Mouse (Mus musculus) liver, postnatal 0 days (tissue): Measurements from ENCODE around the gene Skiv2l. TPM values are rescaled to one million over a fixed set of nuclear protein-coding genes. Genes with fewer than 3 reads are reported as not detected.
A peak's percentile ranks its signal among the peaks of the same experiment; 100 is the strongest.

Experiments used
- ATAC-seq: fragments of 200-750 bp; cut with Nextera tagmentation; 2 replicates; pipeline ENCODE4 v1.8.0; 2017; ENCODE audit warnings: mild to moderate bottlenecking, moderate library complexity
- DNase-seq: peaks from one replicate; pipeline ENCODE4 v3.0.0-alpha.2; 2016
- H3K27ac ChIP-seq: fragments of 300-500 bp; sonication (generic); 2 replicates; pipeline ENCODE4 v1.5.1; 2014; ENCODE audit warnings: antibody characterized with exemption, moderate library complexity, mild to moderate bottlenecking, low read depth
- H3K27me3 ChIP-seq: fragments of 300-500 bp; sonication (generic); 2 replicates; pipeline ENCODE4 v1.6.1; 2014; ENCODE audit warnings: low read length, control low read depth, mixed read lengths; ENCODE audit not compliant: insufficient read depth
- H3K36me3 ChIP-seq: fragments of 300-500 bp; sonication (generic); replicated peaks from 2 replicates; pipeline ENCODE4 v1.6.1; 2014; ENCODE audit warnings: mild to moderate bottlenecking, control low read depth, low read length, moderate library complexity, mixed read lengths; ENCODE audit not compliant: insufficient read depth
- H3K4me1 ChIP-seq: fragments of 300-500 bp; sonication (generic); 2 replicates; pipeline ENCODE4 v1.6.1; 2014; ENCODE audit warnings: antibody characterized with exemption, mild to moderate bottlenecking, control low read depth; ENCODE audit not compliant: insufficient read depth
- H3K4me2 ChIP-seq: fragments of 300-500 bp; sonication (generic); 2 replicates; pipeline ENCODE4 v1.6.1; 2014; ENCODE audit warnings: low read depth, mild to moderate bottlenecking, low read length, moderate library complexity, mixed read lengths
- H3K4me3 ChIP-seq: fragments of 300-500 bp; sonication (generic); 2 replicates; pipeline ENCODE4 v1.5.1; 2014; ENCODE audit warnings: low read depth, low read length
- H3K9ac ChIP-seq: fragments of 300-500 bp; sonication (generic); replicated peaks from 2 replicates; pipeline ENCODE4 v1.6.1; 2014; ENCODE audit warnings: mild to moderate bottlenecking, moderate library complexity
- H3K9me3 ChIP-seq: fragments of 300-500 bp; sonication (generic); 2 replicates; pipeline ENCODE4 v1.6.1; 2016; ENCODE audit warnings: mild to moderate bottlenecking, control low read depth, low read length, mixed read lengths
- CTCF ChIP-seq: sonication (generic); IDR thresholded peaks from 2 replicates; pipeline ENCODE4 v1.5.1; 2016; ENCODE audit warnings: antibody characterized with exemption, low read depth
- EP300 ChIP-seq: IDR thresholded peaks from 2 replicates; pipeline ENCODE4 v1.6.1; 2016; ENCODE audit warnings: antibody characterized with exemption, low read depth, mild to moderate bottlenecking
- WGBS: fragments of 180-500 bp; shearing (Covaris S2); extraction: QIAGEN DNeasy Blood & Tissue Kit; methylation state at CpG from one replicate; pipeline ENCODE4 v1.1.7; 2014; ENCODE audit not compliant: insufficient replicate concordance; 5-methylcytosine and 5-hydroxymethylcytosine counted together
- polyA plus RNA-seq: library from polyadenylated mRNA; unstranded; fragments of >200 nt; fragmentation: Nextera tagmentation; extraction: Ambion mirVana; gene quantifications from 2 replicates; pipeline ENCODE4 v1.2.1, GENCODE M21; 2015

Gene Skiv2l
- 14.1 and 15.4 TPM in 2 replicates for polyA plus RNA-seq

- DNase-seq: peak; percentile 99
- Histone ChIP-seq H3K9me3 (no peaks in the 10 kb centered on the region), H3K9ac (peak within 1 kb of the TSS; percentile 74), H3K36me3 (peaks cover 46% of the 10 kb centered on the region), H3K4me3 (peak within 1 kb of the TSS; percentile 72), H3K4me1 (peaks cover 13% of the 10 kb centered on the region), H3K4me2 (peak within 1 kb of the TSS; percentile 91), H3K27me3 (no peaks in the 10 kb centered on the region), H3K27ac (peak within 1 kb of the TSS; percentile 69)
- peak; percentile 73; the same call in 1 of the 2 replicates for TF ChIP-seq EP300
- TF ChIP-seq CTCF: 0 out of 2 replicates have a peak, but pooled peaks have one; percentile 9
- ATAC-seq: peak; percentile 97
- 1% methylated on average over 63 of the region's 65 CpGs for WGBS
These were observed at the start of gene Skiv2l, which contains the start of gene Nelfe for GRCm38 (mm10) chr17:34849722-34850516. Gene Skiv2l (minus strand): TSS chr17:34850210. Gene Nelfe (plus strand): TSS chr17:34850391.

GRCm38 (mm10) chr17:34899053-34899889, 49.3 kb upstream of the Skiv2l start:
- Histone ChIP-seq H3K9ac (peak overlapping the region; percentile 87), H3K4me2 (peak overlapping the region; percentile 97), H3K27ac (peak overlapping the region; percentile 94), H3K4me3 (peak overlapping the region; percentile 90), H3K27me3 (no peaks in the 10 kb centered on the region), H3K9me3 (no peaks in the 10 kb centered on the region), H3K36me3 (peaks cover 11% of the 10 kb centered on the region; the same call in 1 of the 2 replicates), H3K4me1 (peaks cover 24% of the 10 kb centered on the region)
- ATAC-seq: no peak; the same call in 1 of the 2 replicates
- peak; percentile 62 for DNase-seq
- 2% methylated on average over 32 of the region's 45 CpGs for WGBS
- TF ChIP-seq CTCF (no peak), EP300 (no peak)

- Histone ChIP-seq H3K36me3 (peaks cover 11% of the 10 kb centered on the region; the same call in 1 of the 2 replicates), H3K27ac (peak overlapping the region; percentile 94), H3K27me3 (no peaks in the 10 kb centered on the region), H3K9ac (peak overlapping the region; percentile 87), H3K9me3 (no peaks in the 10 kb centered on the region), H3K4me2 (peak overlapping the region; percentile 97), H3K4me1 (peaks cover 24% of the 10 kb centered on the region), H3K4me3 (peak overlapping the region; percentile 90)
- DNase-seq (no peak), ATAC-seq (no peak)
- WGBS: 0% methylated on average over 21 of the region's 47 CpGs
- TF ChIP-seq EP300 (no peak), CTCF (no peak)
These were observed 48.7 kb upstream of the Skiv2l start for GRCm38 (mm10) chr17:34898706-34899052.

GRCm38 (mm10) chr17:34898160-34898586, 48.2 kb upstream of the Skiv2l start, which contains the start of the genes C2 and Ehmt2:
Gene C2 (minus strand): TSS chr17:34898265.
Gene Ehmt2 (plus strand): TSS chr17:34898469.
- no peaks in the 10 kb centered on the region for H3K27me3 ChIP-seq
- H3K36me3 ChIP-seq: peaks cover 6% of the 10 kb centered on the region; the same call in 1 of the 2 replicates
- peak within 1 kb of the TSS; percentile 97 for H3K4me2 ChIP-seq
- H3K4me3 ChIP-seq: peak within 1 kb of the TSS; percentile 90
- H3K9me3 ChIP-seq: no peaks in the 10 kb centered on the region
- peaks cover 26% of the 10 kb centered on the region for H3K4me1 ChIP-seq
- peak within 1 kb of the TSS; percentile 94 for H3K27ac ChIP-seq
- DNase-seq (peak; percentile 83), ATAC-seq (peak; percentile 52)
- TF ChIP-seq CTCF (no peak), EP300 (no peak)
- peak within 1 kb of the TSS; percentile 87 for H3K9ac ChIP-seq
- WGBS: under 1% methylated on average over 14 of the region's 44 CpGs

- DNase-seq: no peak
- ATAC-seq: no peak
- Histone ChIP-seq H3K36me3 (peaks cover under 1% of the 10 kb centered on the region; the same call in 1 of the 2 replicates), H3K4me2 (peak overlapping the region; percentile 97), H3K27me3 (no peaks in the 10 kb centered on the region), H3K4me1 (peaks cover 28% of the 10 kb centered on the region), H3K27ac (peak overlapping the region; percentile 94), H3K9ac (peak overlapping the region; percentile 87), H3K4me3 (peak overlapping the region; percentile 90), H3K9me3 (no peaks in the 10 kb centered on the region)
- TF ChIP-seq CTCF (no peak), EP300 (no peak)
- WGBS: 12% methylated on average over 10 of the region's 10 CpGs
These were observed 47.6 kb upstream of the Skiv2l start for GRCm38 (mm10) chr17:34897373-34898159.
